Mouse (Mus musculus): Measurements from ENCODE around the gene Dnase1l3.

The Dnase1l3 gene

GRCm38 (mm10) chr14:7994271-7994767 is at the start of gene Dnase1l3:
Dnase1l3 (minus strand) TSS chr14:7994573.
- peak in 1 of 2 experiments; percentile 12 for DNase-seq

GRCm38 (mm10) chr14:8042577-8042976 is 48.2 kb upstream of the Dnase1l3 start:
- DNase-seq, result no peak

- no peak for DNase-seq
These were observed 47.7 kb upstream of the Dnase1l3 start for GRCm38 (mm10) chr14:8042120-8042519.

- no peak for DNase-seq
These were observed 46.7 kb upstream of the Dnase1l3 start for GRCm38 (mm10) chr14:8040911-8041678.

GRCm38 (mm10) chr14:8040179-8040578 is 45.8 kb upstream of the Dnase1l3 start:
- DNase-seq, result no peak

GRCm38 (mm10) chr14:8038791-8039448 is 44.5 kb upstream of the Dnase1l3 start:
- peak; percentile 74 to 83 for DNase-seq

- DNase-seq, result no peak
These were observed 43.8 kb upstream of the Dnase1l3 start for GRCm38 (mm10) chr14:8038150-8038549.

GRCm38 (mm10) chr14:8036406-8036805 is 42.0 kb upstream of the Dnase1l3 start:
- no peak for DNase-seq

- DNase-seq, result no peak
These were observed 41.6 kb upstream of the Dnase1l3 start for GRCm38 (mm10) chr14:8035951-8036350.

- no peak for DNase-seq
These were observed 40.2 kb upstream of the Dnase1l3 start for GRCm38 (mm10) chr14:8034561-8034960.

- DNase-seq, result peak; percentile 65 to 77
These were observed 37.9 kb upstream of the Dnase1l3 start for GRCm38 (mm10) chr14:8032087-8032944.

GRCm38 (mm10) chr14:8030535-8030934 is 36.2 kb upstream of the Dnase1l3 start:
- peak; percentile 33 to 49 for DNase-seq

- DNase-seq, result no peak
These were observed 35.4 kb upstream of the Dnase1l3 start for GRCm38 (mm10) chr14:8029752-8030151.

GRCm38 (mm10) chr14:8028086-8028485 is 33.7 kb upstream of the Dnase1l3 start:
- no peak for DNase-seq

GRCm38 (mm10) chr14:8026769-8027531 is 32.6 kb upstream of the Dnase1l3 start:
- peak; percentile 39 to 55 for DNase-seq

GRCm38 (mm10) chr14:8024936-8025335 is 30.6 kb upstream of the Dnase1l3 start:
- DNase-seq, result no peak

- no peak for DNase-seq
These were observed 30.1 kb upstream of the Dnase1l3 start for GRCm38 (mm10) chr14:8024469-8024868.

GRCm38 (mm10) chr14:8020546-8020945 is 26.2 kb upstream of the Dnase1l3 start:
- no peak for DNase-seq

GRCm38 (mm10) chr14:8020011-8020410 is 25.6 kb upstream of the Dnase1l3 start:
- no peak for DNase-seq

GRCm38 (mm10) chr14:8016951-8017350 is 22.6 kb upstream of the Dnase1l3 start:
- no peak for DNase-seq

GRCm38 (mm10) chr14:8016276-8016675 is 21.9 kb upstream of the Dnase1l3 start:
- DNase-seq, result no peak

- DNase-seq, result no peak
These were observed 21.4 kb upstream of the Dnase1l3 start for GRCm38 (mm10) chr14:8015756-8016155.

Measured in cerebellum, adult 18-20 months (tissue).